Comparison of ENCODE assay signal across 16 mouse cellular contexts in the genomic region with DNA sequence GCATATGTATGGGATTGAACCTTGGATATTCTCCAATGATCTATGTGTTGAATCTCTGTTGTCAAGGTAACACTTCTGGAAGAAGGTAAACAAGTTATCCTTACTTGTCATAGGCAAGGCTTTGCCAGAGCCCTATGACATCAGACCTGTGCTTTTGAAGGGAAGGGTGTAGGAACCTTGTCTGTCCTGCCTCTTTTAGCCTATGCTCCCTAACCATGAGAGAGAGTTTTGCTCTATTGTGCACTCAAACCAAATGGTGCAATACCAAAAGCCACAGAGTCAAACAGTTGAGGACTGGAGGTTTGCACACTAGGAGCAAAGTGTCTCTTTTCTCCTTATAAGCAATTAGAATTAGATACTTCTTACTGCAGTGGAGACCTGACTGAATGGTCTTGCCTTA. TPM values are rescaled to one million over a fixed set of nuclear protein-coding genes. Genes with fewer than 3 reads are reported as not detected.
"Had no signal": no experiment of that assay in that cellular context is flagged by ENCODE, and none has a peak within 500 bp of the region (broad histone marks: within the 10 kb centered on the region; RNA-seq: fewer than 3 reads in every experiment).

No protein-coding gene starts in this region.

RNA-seq across cellular contexts. Expression of a gene that starts 11.8 kb away (rescaled TPM):
- total RNA-seq: heart, postnatal 10 days; heart, postnatal 14 days; heart, postnatal 25 days; heart, postnatal 36 days; heart, postnatal 4 days; hematopoietic stem cell, adult 5-6 weeks; layer of hippocampus, adult 18-20 months; layer of hippocampus, adult 2 months; layer of hippocampus, adult 8-10 months; layer of hippocampus, postnatal 14 days; layer of hippocampus, postnatal 25 days; layer of hippocampus, postnatal 36 days; left cerebral cortex, adult 2 months had no signal

RNA-seq across cellular contexts. Expression of a gene that starts 48.7 kb away (rescaled TPM):
- total RNA-seq: heart, postnatal 10 days; heart, postnatal 14 days; heart, postnatal 25 days; heart, postnatal 36 days; heart, postnatal 4 days; hematopoietic stem cell, adult 5-6 weeks; hindbrain, postnatal 0 days; layer of hippocampus, adult 18-20 months; layer of hippocampus, adult 2 months; layer of hippocampus, adult 8-10 months; layer of hippocampus, postnatal 10 days; layer of hippocampus, postnatal 14 days; layer of hippocampus, postnatal 25 days; layer of hippocampus, postnatal 36 days; left cerebral cortex, adult 18-20 months; left cerebral cortex, adult 2 months had no signal
